Mouse (Mus musculus): ENCODE measurements around the gene Fmo2. TPM values are rescaled to one million over a fixed set of nuclear protein-coding genes. Genes with fewer than 3 reads are reported as not detected.
A peak's percentile ranks its signal among the peaks of the same experiment; 100 is the strongest.

The Fmo2 gene
- total RNA-seq, 2 experiments from 2014 or later = 7.9 to 11.9 TPM

DNA sequence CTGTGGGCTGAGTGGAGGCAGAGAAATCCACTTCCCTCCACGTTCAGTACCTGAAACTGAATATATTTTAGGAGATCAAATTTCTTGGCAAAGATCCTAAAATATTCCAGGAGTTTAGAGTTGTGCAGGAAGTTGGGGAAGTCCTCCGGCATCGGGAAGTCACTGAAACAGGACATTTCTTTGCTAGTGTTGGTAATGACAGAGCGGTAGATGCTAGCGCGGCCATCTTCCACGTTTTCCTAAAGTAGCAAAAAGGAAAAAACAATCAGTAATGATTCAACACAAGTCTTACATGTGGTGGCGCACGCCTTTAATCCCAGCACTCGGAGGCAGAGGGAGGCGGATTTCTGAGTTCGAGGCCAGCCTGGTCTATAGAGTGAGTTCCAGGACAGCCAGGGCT, 9.9 kb downstream of the Fmo2 start:
- DNase-seq = no peak

GRCm38 (mm10) chr1:162887644-162888043, 10.9 kb downstream of the Fmo2 start:
- DNase-seq = no peak

DNA sequence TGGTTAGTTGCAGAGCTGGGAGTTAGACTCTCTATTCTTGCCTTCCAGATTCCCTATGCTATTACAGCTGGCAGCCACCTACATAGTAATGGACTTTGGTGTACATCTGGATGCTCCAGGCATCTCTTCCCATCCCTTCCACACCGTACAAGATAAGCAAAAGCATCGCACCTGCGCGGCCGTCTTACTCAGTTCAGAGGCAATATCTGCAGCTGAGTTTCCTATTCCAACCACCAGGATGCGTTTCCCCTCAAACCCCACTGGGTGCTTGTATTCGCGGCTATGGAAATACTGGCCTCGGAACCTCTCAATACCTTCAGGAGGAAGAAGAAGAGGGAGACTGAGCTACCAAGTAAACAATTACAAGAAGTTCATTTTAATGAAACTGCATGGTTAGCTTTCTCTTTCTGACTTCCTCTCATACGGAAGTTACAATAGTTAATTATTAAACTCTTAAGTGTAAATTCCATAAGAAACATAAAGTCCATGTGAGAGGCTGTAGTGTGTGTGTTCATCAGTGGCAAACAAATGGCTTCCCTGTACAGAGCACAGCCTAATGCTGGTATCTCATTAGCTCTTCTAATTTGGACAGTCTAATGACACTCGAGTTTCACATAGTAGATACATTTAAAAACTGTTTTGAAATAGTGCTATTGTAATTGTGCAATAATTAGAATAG, 12.2 kb downstream of the Fmo2 start:
- DNase-seq = no peak

DNA sequence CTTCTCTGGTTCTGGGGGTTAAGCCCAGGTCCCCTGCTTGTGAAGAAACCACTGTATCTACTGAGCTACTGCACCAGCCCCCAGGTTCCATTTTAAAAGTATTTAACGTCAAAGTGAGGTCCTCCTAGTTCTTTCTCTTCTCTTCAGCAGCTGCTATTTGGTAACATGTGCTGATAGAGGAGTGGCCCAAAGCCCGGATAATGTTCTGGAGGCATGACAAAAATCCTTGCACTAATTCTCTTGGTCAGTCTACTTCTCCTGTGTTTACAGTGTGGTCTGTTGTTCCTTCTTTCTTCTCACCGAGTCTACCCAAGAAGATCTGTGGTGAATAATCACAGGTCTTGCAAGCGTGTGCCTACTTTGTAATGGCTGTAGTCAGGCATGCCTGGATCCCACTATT, 15.8 kb downstream of the Fmo2 start:
- no peak for DNase-seq

DNA sequence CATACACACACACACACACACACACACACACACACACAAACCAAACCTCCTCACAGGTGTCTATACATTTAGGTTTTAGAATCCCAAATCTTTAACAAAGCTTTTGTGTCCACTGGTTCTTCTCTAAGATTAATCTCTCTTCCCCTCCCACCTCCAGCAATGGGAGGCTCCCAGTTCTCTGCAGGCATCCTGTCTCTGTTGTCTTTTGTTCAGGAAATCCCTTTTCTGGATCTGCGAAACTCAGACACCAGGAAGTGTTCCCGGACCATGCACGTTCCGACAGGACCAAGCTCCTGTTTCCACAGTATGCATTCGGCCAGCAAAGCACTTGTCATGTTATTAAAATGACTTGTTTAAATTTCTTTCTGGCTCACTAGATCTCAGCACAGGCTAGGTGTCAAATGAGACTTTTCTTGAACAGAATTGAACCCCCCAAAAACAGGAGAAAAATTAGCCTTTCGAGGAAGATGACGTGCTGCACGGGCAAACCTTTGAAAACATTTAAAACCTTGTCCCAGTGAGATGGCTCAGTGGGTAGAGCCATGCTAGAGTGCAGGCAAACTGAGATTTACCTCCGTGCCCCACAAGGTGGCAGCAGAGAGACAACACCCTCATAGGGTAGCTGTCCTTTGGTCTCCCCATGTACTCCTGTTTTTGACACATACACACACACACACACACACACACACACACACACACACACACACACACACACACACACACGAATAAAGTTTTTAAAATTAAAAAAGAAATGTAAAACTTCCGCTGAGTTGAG, 18.7 kb downstream of the Fmo2 start:
- peak; percentile 71 for DNase-seq

- DNase-seq = no peak
Observed at GRCm38 (mm10) chr1:162875091-162875490, 23.4 kb downstream of the Fmo2 start.

GRCm38 (mm10) chr1:162871701-162872311, 26.7 kb downstream of the Fmo2 start:
- no peak for DNase-seq

GRCm38 (mm10) chr1:162870978-162871377, 27.5 kb downstream of the Fmo2 start:
- no peak for DNase-seq

DNA sequence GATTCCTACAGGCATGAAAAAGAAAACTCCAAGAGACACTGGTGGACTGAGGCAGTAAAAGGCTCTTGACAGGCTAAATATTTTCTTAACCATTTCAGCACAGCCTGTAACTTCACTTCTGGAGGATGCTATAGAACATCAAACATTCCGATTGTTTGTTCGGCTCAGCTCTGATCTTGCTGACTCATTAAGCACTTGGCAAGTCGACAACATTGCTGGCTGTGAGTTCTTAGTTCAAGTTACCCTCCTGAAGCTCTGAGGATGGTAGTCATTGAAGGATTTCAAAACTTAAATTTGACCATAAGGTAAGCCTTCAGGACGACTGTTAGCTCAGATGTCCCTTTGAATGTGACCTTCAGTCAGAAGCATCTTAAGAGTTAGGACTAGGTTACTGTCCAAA, 31.1 kb downstream of the Fmo2 start:
- no peak for DNase-seq

- DNase-seq = no peak
Observed at GRCm38 (mm10) chr1:162866280-162866681, 32.2 kb downstream of the Fmo2 start, which contains the start of gene Fmo1. Gene Fmo1, minus strand, starts transcription at chr1:162866610.

- DNase-seq = no peak
Observed at GRCm38 (mm10) chr1:162865493-162865830, 33.1 kb downstream of the Fmo2 start.

DNA sequence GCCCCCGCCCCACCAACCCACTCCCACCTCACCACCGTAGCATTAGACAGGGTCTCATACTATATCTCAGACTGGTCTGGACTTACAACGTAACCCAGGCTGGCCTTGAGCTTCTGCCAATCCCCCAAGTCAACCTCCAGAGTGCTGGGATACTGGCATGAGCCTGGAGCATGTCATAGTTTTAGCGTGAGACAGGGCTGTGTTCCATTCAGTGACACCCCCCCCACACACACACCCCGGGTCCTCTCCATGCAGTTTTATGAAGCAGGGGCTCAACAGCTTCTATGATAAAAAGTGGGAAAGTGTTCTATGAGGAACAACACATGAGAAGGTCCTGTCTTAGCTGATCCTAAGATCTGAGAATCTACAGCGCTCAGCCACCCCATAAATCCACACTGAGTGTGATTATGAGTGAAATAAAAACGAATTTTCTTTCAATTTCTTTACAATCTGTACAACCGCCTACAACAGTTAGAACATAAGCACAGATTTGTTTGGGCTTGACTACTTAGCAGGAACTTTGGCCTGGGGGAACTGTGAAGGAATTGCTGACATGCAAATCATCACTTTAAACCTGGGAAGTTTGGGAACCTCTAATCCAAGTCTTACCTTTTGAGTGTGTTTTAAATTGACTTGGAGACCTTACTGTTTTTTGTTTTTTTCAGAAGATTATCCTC, 33.6 kb downstream of the Fmo2 start:
- DNase-seq = no peak

- no peak for DNase-seq
Observed at GRCm38 (mm10) chr1:162864279-162864678, 34.2 kb downstream of the Fmo2 start.

GRCm38 (mm10) chr1:162863579-162863978, 34.9 kb downstream of the Fmo2 start:
- no peak for DNase-seq

- DNase-seq = no peak
Observed at GRCm38 (mm10) chr1:162862328-162862727, 36.2 kb downstream of the Fmo2 start.

GRCm38 (mm10) chr1:162859996-162860605, 38.4 kb downstream of the Fmo2 start:
- DNase-seq = no peak

- DNase-seq = peak; percentile 9
Observed at GRCm38 (mm10) chr1:162859545-162859976, 39.0 kb downstream of the Fmo2 start.

GRCm38 (mm10) chr1:162858748-162859130, 39.8 kb downstream of the Fmo2 start:
- peak; percentile 11 for DNase-seq

GRCm38 (mm10) chr1:162857766-162858747, 40.5 kb downstream of the Fmo2 start:
- no peak for DNase-seq

- DNase-seq = no peak
Observed at GRCm38 (mm10) chr1:162853812-162854482, 44.6 kb downstream of the Fmo2 start.

DNA sequence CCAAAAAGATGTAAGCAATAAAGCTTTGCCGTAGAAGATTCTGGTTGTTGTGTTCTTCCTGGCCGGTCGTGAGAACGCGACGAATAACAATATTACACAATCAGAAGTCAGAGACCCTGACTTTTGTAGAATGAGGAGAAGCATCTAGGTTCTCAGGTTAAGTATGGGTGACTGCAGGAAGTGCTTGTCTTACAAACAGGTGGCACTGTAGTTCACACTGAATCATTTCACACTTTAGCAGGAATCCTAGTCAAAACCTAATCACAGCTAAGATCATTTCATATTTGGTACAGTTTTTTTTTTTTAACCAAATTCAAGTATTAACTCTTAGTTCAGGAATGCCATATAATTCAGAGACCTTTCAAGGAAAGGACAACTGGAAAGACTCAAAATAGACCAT, 51.0 kb downstream of the Fmo2 start:
- DNase-seq = no peak
